Mouse (Mus musculus) forebrain, embryonic 10.5 days (tissue): ENCODE data around the gene Cars2. TPM values are rescaled to one million over a fixed set of nuclear protein-coding genes. Genes with fewer than 3 reads are reported as not detected.

Source experiments
- DNase-seq: peaks from one replicate; pipeline ENCODE4 v3.0.0-alpha.2; 2017; ENCODE audit warnings: low spot score; ENCODE audit errors: extremely low spot score
- H3K27ac ChIP-seq: fragments of 300-500 bp; sonication (generic); 2 replicates; pipeline ENCODE4 v1.5.1; 2016; ENCODE audit warnings: mild to moderate bottlenecking
- H3K27me3 ChIP-seq: fragments of 300-500 bp; sonication (generic); 2 replicates; pipeline ENCODE4 v1.6.1; 2016; ENCODE audit warnings: mild to moderate bottlenecking; ENCODE audit not compliant: poor library complexity, severe bottlenecking
- H3K36me3 ChIP-seq: fragments of 300-500 bp; sonication (generic); replicated peaks from 2 replicates; pipeline ENCODE4 v1.6.1; 2016; ENCODE audit warnings: mild to moderate bottlenecking, moderate library complexity
- H3K4me1 ChIP-seq: fragments of 300-500 bp; sonication (generic); 2 replicates; pipeline ENCODE4 v1.6.1; 2016
- H3K4me3 ChIP-seq: fragments of 300-500 bp; sonication (generic); 2 replicates; pipeline ENCODE4 v1.5.1; 2016; ENCODE audit warnings: mild to moderate bottlenecking, moderate library complexity
- H3K9me3 ChIP-seq: fragments of 300-500 bp; sonication (generic); 2 replicates; pipeline ENCODE4 v1.6.1; 2016; ENCODE audit warnings: mild to moderate bottlenecking, moderate library complexity
- WGBS: fragments of 180-500 bp; shearing (Covaris S2); methylation state at CpG from one replicate; pipeline ENCODE4 v1.1.7; 2016; 5-methylcytosine and 5-hydroxymethylcytosine counted together
- polyA plus RNA-seq: library from polyadenylated mRNA; unstranded; fragments of >200 nt; fragmentation: Nextera tagmentation; extraction: Ambion mirVana; gene quantifications from 2 replicates; pipeline ENCODE4 v1.2.1, GENCODE M21; 2016

The Cars2 gene
- polyA plus RNA-seq, 1 experiment from 2014 or later = 19.4 TPM

DNA sequence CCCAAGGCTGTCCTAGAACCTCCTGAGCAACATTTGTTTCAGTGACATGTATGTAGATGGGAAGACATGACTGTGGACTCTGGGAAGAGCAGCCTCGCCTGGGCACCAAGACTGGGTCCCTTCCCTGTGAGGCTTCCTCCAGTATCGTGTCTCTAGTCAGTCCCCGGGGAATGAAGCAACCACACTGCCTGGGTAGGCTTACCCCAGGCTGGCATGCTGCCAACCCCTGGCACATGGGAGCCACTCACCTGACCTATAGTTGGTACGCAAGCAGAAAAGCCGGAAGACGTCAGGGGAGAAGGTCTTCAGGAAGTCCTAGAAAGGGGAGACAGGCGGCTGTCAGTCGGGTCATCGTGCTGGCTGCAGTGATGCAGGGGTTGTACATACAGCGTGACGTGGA, 31.9 kb downstream of the Cars2 start:
- 97% methylated on average over 11 of the region's 11 CpGs for WGBS
- Histone ChIP-seq H3K36me3 (peaks cover 79% of the 10 kb centered on the region), H3K9me3 (no peaks in the 10 kb centered on the region), H3K4me1 (no peaks in the 10 kb centered on the region), H3K4me3 (no peak overlapping the region), H3K27me3 (no peaks in the 10 kb centered on the region), H3K27ac (no peak overlapping the region)
- DNase-seq = no peak

DNA sequence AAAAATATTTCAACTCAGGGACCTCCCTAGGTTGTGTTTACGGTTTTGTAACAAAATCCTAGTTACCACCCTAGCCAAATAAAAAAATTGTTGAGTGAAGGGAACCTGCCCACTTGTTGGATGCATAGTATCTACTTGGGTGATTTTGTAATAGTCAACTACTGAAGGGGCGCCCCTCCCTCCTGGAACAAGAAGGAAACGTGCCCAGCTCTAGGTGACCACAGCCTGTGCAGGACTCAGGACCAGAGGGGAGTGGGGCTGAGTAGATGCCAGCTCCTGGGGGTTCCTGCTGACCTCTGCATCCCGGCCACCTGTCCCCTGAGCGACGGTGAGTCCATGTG, 32.6 kb downstream of the Cars2 start:
- no peak overlapping the region for H3K27ac ChIP-seq
- H3K4me3 ChIP-seq = no peak overlapping the region
- no peaks in the 10 kb centered on the region for H3K9me3 ChIP-seq
- no peaks in the 10 kb centered on the region for H3K27me3 ChIP-seq
- 87% methylated on average over 6 of the region's 6 CpGs for WGBS
- peaks cover 82% of the 10 kb centered on the region for H3K36me3 ChIP-seq
- no peak for DNase-seq
- H3K4me1 ChIP-seq = no peaks in the 10 kb centered on the region

- H3K9me3 ChIP-seq = no peaks in the 10 kb centered on the region
- no peak for DNase-seq
- H3K4me3 ChIP-seq = no peak overlapping the region
- H3K27ac ChIP-seq = no peak overlapping the region
- no peaks in the 10 kb centered on the region for H3K27me3 ChIP-seq
- no peaks in the 10 kb centered on the region for H3K4me1 ChIP-seq
- WGBS = 93% methylated on average over 16 of the region's 16 CpGs
- peaks cover 88% of the 10 kb centered on the region for H3K36me3 ChIP-seq
Observed at GRCm38 (mm10) chr8:11517366-11518055, 33.1 kb downstream of the Cars2 start.

- 95% methylated on average over 9 of the region's 9 CpGs for WGBS
- Histone ChIP-seq H3K27me3 (no peaks in the 10 kb centered on the region), H3K27ac (no peak overlapping the region), H3K36me3 (peaks cover 88% of the 10 kb centered on the region), H3K4me1 (no peaks in the 10 kb centered on the region), H3K9me3 (no peaks in the 10 kb centered on the region), H3K4me3 (no peak overlapping the region)
- no peak for DNase-seq
Observed at GRCm38 (mm10) chr8:11516292-11516691, 34.3 kb downstream of the Cars2 start.

DNA sequence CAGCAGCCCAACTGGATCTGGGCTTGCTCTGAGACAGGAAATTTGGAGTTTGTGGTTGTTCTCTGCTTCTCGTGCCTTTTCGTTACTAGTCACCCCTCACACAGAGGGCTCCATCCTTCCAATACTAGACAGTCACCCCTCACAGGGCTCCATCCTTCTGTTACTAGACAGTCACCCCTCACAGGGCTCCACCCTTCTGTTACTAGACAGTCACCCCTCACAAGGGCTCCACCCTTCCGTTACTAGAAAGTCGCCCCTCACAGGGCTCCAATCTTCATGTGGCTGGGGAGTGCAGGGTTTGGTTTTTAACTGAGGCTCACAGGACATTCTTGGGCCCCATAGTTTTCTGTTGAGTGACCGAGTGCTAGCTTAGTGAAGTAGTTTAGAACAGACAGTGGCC, 37.3 kb downstream of the Cars2 start:
- peaks cover 100% of the 10 kb centered on the region for H3K36me3 ChIP-seq
- no peak for DNase-seq
- no peak overlapping the region for H3K4me3 ChIP-seq
- no peaks in the 10 kb centered on the region for H3K27me3 ChIP-seq
- 92% methylated on average over 5 of the region's 5 CpGs for WGBS
- H3K4me1 ChIP-seq = no peaks in the 10 kb centered on the region
- no peaks in the 10 kb centered on the region for H3K9me3 ChIP-seq
- H3K27ac ChIP-seq = no peak overlapping the region

GRCm38 (mm10) chr8:11512711-11513110, 37.9 kb downstream of the Cars2 start:
- H3K27me3 ChIP-seq = no peaks in the 10 kb centered on the region
- 88% methylated on average over 9 of the region's 9 CpGs for WGBS
- H3K4me3 ChIP-seq = no peak overlapping the region
- H3K27ac ChIP-seq = no peak overlapping the region
- H3K4me1 ChIP-seq = no peaks in the 10 kb centered on the region
- DNase-seq = no peak
- H3K36me3 ChIP-seq = peaks cover 100% of the 10 kb centered on the region
- H3K9me3 ChIP-seq = no peaks in the 10 kb centered on the region

DNA sequence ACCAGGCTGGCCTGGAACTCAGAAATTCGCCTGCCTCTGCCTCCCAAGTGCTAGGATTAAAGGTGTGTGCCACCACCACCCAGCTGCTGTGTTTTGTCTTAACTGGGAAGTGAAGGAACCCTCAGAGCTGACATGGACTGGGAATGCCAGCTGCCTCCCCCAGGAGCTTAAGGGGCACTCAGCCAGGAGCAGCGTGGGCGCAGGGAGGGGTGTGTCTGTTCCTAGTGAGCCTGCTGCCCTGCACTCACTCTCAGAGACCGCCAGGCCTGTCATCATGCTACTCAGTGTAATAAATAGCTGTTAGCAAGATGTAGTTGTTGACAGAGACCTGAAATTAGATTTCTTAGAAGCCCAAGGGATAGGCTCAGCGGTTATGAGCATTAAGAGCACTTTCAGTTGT, 39.6 kb downstream of the Cars2 start:
- 96% methylated on average over 5 of the region's 5 CpGs for WGBS
- no peaks in the 10 kb centered on the region for H3K9me3 ChIP-seq
- H3K4me3 ChIP-seq = no peak overlapping the region
- no peak for DNase-seq
- peaks cover 100% of the 10 kb centered on the region for H3K36me3 ChIP-seq
- H3K27me3 ChIP-seq = no peaks in the 10 kb centered on the region
- H3K27ac ChIP-seq = no peak overlapping the region
- H3K4me1 ChIP-seq = no peaks in the 10 kb centered on the region

DNA sequence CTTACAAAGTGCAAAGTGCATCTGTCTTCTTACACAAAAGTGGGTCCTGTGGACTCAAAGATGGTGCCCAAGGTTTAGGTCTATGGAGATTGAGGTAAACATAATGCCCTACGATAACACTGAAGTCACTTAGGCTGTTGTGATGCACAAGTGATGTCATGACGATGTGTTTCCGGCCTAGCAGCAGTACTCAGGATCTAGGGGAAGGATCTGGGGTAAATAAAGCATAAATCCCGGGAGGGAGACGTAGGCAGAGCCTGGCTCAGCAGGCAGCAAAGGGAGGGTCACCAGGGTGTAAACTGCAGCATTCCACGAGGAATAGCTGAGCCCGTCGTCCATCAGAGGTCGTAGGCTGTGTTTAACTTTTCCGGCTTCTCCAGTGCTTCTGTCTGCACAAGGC, 41.7 kb downstream of the Cars2 start:
- no peaks in the 10 kb centered on the region for H3K27me3 ChIP-seq
- H3K4me1 ChIP-seq = no peaks in the 10 kb centered on the region
- no peaks in the 10 kb centered on the region for H3K9me3 ChIP-seq
- no peak overlapping the region for H3K4me3 ChIP-seq
- peaks cover 100% of the 10 kb centered on the region for H3K36me3 ChIP-seq
- H3K27ac ChIP-seq = no peak overlapping the region
- no peak for DNase-seq
- 87% methylated on average over 10 of the region's 10 CpGs for WGBS

- peak; percentile 49 for DNase-seq
- WGBS = 73% methylated on average over 6 of the region's 6 CpGs
- H3K4me3 ChIP-seq = no peak overlapping the region
- no peak overlapping the region for H3K27ac ChIP-seq
- H3K36me3 ChIP-seq = peaks cover 99% of the 10 kb centered on the region
- H3K4me1 ChIP-seq = no peaks in the 10 kb centered on the region
- H3K27me3 ChIP-seq = no peaks in the 10 kb centered on the region
- no peaks in the 10 kb centered on the region for H3K9me3 ChIP-seq
Observed at GRCm38 (mm10) chr8:11506802-11507201, 43.8 kb downstream of the Cars2 start.

GRCm38 (mm10) chr8:11506074-11506473, 44.5 kb downstream of the Cars2 start:
- Histone ChIP-seq H3K4me3 (no peak overlapping the region), H3K27me3 (no peaks in the 10 kb centered on the region), H3K36me3 (peaks cover 98% of the 10 kb centered on the region), H3K27ac (no peak overlapping the region), H3K4me1 (no peaks in the 10 kb centered on the region), H3K9me3 (no peaks in the 10 kb centered on the region)
- WGBS = 86% methylated on average over 14 of the region's 14 CpGs
- no peak for DNase-seq

GRCm38 (mm10) chr8:11503476-11504232, 46.9 kb downstream of the Cars2 start:
- Histone ChIP-seq H3K9me3 (no peaks in the 10 kb centered on the region), H3K36me3 (peaks cover 86% of the 10 kb centered on the region), H3K27ac (no peak overlapping the region), H3K4me1 (peaks cover 3% of the 10 kb centered on the region), H3K4me3 (no peak overlapping the region), H3K27me3 (no peaks in the 10 kb centered on the region)
- 91% methylated on average over 13 of the region's 13 CpGs for WGBS
- DNase-seq = no peak

DNA sequence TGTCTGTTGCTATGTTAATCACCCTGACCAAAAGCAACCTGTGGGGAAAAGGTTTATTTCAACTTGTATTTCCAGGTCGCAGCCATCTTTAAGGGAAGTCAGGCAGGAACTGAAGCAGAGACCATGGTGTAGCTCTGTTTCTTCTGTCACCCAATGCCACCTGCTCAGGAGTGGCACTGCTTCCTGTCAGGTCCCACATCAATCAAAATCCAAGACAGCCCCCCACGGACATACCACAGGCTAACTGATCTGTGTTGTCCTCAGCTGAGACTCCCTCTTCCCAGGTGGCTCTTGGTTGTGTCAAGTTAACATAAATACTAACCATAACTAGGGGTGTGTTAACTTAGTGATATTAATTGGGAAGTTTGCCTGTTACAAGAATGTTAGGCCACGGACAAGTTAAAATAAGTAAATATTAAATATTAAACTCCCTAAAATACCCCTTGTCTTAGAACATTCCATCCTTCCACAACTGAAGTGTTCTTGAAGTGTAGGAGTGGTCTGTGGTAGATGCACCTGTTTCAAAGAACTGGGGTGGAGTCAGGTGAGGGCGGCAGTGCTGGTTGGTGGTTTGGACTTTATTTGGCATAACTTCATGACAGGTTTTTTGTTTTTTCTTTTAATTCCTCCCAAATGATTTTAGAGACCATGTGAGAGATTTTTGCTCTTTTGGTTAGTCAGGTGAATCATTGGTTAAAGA, 51.6 kb downstream of the Cars2 start:
- no peak for DNase-seq
- H3K27ac ChIP-seq = no peak overlapping the region
- peak overlapping the region; percentile 85; the same call in 1 of the 2 replicates for H3K4me3 ChIP-seq
- peaks cover 4% of the 10 kb centered on the region; the same call in 1 of the 2 replicates for H3K9me3 ChIP-seq
- 86% methylated on average over 4 of the region's 4 CpGs for WGBS
- H3K36me3 ChIP-seq = peaks cover 39% of the 10 kb centered on the region
- H3K27me3 ChIP-seq = peaks cover 6% of the 10 kb centered on the region; the same call in 1 of the 2 replicates
- peaks cover 19% of the 10 kb centered on the region for H3K4me1 ChIP-seq

- Histone ChIP-seq H3K27me3 (peaks cover 6% of the 10 kb centered on the region; the same call in 1 of the 2 replicates), H3K4me3 (peak overlapping the region; percentile 85), H3K4me1 (peaks cover 19% of the 10 kb centered on the region), H3K9me3 (peaks cover 4% of the 10 kb centered on the region; the same call in 1 of the 2 replicates), H3K36me3 (peaks cover 32% of the 10 kb centered on the region), H3K27ac (no peak overlapping the region)
- 80% methylated on average over 12 of the region's 12 CpGs for WGBS
- no peak for DNase-seq
Observed at GRCm38 (mm10) chr8:11498281-11498680, 52.3 kb downstream of the Cars2 start.
